Mouse (Mus musculus) T-helper 17 cell (primary cell): ENCODE measurements at regions not wholly inside any gene's neighbourhood (a gene's known extent, or its start where the extent isn't known, plus 50 kb on each side); places are given as distances from the start of the nearest gene placed in this dataset.
"Not testable (repeated sequence)": the region's sequence is repeated elsewhere in the genome, so short reads cannot be mapped to it uniquely, and the experiment has no call there.

ENCODE experiments used
- in situ Hi-C, 2 experiments: fragments of 300-600 bp; cut with MboI, MseI; formaldehyde crosslinking; loops; 1 replicate in 1 of 2; 2 replicates in 1 of 2; pipeline ENCODE4 v1.15.1; 2025; ENCODE audit warnings: high pct_unique_total_duplicates in 2 of 2

DNA sequence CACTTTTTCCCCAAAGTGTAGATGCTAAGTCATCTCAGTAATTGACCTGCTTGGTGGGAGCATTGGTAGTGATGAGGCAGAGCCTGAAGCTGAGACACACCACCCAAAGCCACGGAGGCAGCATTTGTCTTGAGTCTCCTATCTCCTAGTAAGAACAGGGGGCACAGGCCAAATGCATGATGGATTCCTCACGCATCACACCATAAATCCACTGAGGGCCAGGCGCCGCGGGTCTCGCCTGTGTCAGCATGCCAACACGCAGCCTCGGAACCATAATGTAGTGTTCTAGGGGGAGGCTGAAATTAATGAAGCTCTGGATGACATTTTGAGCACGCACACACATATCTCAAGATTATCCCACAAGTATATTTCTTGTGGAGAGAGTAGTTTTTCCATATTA is 521.5 kb downstream of the Bnc2 start:
- in situ Hi-C loops, result no loop called here

DNA sequence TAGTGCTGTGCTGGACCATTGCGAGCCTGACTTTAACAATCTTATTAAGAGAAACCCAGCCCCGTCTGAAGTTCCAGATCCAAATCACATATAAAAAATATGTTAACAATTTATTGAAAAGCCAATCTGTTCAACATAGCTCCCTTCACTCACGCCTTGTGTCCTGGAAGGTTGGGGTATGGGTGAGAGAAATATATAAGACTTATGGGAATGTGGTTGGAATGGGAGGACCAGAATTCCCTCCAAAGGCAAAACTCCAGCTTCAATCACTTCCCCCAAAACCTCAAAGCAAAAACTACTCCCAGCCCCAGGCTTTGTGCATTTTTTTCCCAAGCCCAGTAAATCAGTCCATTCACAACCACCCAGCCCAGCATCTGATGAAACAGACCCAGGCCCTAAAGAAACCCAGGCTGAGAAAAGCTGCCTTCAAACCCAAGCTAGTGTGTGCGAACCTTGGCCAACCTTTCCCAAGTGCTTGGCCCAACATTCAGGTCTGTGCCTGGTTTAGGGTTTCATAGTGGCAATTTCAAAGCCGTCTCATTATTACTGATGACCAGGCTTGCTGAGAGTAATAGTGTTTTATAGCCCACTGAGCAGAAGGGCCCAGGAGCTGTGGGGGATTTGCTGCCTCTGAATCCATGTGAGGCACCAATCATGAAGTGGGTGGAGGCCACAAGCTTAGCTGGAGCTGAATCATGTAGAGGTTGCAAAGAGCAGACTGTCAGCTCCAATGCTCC is 517.0 kb downstream of the Bnc2 start:
- in situ Hi-C loops, result no loop called here

DNA sequence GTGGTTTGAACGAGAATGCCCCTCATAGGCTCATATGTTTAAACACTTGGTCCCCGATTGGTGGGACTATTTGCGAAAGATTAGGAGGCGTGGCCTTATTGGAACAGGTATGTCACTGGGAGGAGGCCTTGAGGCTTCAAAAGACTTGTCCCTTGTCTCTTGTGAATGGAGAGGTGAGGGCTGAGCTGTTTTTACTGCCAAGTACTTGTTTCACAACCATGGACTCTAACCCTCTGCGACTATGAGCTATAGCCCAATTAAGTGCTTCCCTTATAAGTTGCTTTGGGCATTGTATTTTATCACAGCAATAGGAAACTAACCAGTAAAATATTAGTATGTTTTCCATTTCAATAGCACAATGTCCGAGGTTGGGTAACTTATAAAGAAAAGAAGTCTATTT is 511.7 kb downstream of the Bnc2 start:
- in situ Hi-C loops, result no loop called here

DNA sequence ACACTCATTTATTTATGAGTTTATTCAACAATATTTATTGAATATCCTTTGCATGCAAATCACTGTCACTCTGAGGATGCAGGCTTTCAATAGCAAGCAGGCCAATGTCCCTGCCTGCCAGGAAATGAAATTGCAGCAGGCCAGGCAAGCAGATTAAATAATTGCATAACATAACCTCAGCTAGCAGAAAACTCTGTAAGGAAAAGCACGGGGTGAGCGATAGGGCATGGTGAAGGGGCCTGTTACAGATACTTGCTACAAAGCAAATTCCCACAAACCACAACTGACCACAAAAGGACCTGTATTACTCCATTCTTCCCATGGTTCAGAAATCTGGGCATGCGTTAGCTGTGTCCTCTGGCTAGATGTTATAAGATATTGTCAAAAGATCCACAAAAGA is 509.8 kb downstream of the Bnc2 start:
- in situ Hi-C loops, result no loop called here

DNA sequence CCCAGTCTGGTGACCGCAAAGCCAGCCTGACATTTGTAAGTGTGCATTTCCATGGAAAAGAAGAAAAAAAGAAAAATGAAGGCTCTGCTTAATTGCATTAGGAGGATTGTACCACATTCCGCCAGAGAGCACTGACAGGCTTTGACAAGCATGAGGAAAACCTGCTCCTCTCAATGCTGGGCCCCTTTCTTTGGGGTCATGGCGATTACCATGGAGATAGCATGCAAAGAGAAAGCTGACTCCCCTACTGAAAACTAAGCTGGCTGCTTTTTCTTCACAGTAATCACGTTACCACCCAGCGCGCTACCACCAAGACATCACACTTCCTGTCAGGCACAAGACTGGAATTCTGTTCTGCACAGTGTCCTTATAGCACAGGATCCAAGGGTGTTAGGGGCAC is 502.2 kb downstream of the Bnc2 start:
- in situ Hi-C loops, result no loop called here

DNA sequence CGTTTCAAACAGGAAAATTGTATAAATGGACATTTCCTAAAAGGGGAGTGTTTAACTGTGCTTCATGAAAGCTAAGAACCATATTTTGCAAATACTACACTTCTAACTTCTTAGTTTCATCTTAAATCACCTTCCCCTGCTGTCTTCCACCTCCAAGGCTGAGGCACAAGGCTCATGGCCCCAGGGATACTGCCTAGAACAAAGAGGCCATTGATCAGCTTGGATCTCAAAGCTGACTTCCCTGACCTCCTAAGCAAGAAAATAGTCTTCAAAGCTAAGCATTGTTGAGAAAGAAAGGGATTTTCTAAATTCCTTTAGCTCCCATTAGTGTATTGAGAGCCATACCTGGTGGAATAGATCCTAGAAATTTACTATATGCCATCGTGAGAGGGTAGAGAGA is 501.6 kb downstream of the Bnc2 start:
- in situ Hi-C loops, result no loop called here

DNA sequence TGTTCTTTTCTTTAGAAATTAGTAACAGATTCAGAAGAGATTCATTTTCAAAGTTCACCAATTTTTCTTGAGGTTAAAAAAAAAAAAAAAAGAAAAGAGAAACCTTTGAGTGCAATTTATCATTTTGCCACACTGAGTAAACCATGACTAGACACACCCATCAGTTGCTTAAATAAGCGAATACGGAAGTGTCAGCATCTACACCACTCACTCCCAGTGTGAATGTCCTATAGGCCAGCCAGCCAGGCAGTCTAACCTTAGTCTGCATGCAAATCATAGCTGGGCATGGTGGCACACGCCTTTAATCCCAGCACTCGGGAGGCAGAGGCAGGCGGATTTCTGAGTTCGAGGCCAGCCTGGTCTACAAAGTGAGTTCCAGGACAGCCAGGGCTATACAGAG is 498.6 kb downstream of the Bnc2 start:
- in situ Hi-C loops, result not testable (repeated sequence)

DNA sequence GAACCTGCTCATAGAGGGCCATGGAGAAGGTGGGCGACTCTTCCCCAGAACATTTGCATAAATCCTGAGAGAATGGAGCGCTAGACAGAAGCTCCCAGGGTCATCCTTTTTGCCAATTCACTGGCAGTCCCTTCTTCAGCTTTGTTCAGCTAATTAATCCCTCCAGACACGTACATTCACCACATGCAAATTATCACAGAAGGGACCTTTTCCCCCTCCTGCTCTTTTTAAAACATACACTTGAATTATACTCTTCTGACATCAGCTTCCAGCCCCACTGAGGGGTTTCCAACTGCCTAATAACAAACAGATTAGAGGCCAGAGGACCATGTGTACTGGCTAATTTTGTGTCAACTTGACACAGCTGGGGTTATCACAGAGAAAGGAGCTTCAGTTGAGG is 497.2 kb downstream of the Bnc2 start:
- in situ Hi-C loops, result no loop called here

DNA sequence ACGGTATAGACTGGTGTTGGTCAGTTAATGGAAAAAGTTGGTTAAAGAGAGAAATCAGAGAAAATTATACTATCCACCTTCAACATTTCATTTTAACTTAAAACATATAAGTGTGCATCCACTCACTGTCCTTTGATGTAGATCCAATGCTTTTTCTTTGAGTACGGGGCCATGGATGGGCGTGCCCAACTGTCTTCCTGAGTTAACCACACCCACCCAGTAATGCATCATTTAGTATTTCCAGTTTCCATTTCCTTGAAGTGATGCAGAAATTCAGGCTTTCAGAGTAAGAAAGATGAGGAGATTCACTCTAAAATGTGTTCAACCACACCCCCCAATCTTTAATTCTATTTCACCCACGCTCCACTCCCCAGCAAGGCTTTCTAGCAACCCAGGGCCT is 490.6 kb downstream of the Bnc2 start:
- in situ Hi-C loops, result no loop called here

DNA sequence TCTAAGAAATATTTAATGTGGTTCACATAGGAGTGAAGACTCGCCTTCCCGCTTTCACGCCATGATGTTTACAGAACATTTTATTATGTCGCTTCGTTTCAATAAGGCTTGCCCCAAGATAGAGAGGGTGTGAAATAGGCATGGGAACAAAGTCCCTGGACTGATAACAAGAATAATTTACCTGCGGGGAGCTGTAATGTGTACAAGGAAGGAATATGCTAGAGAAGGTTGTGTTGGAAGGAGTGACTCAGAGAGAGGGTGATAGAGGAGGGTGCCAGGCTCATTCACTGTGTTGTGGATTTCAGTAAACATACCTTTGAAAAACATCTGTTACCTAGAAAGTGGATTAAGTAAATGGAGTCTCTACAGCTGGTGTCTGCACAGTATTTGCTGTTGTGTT is 490.2 kb downstream of the Bnc2 start:
- in situ Hi-C loops, result no loop called here

DNA sequence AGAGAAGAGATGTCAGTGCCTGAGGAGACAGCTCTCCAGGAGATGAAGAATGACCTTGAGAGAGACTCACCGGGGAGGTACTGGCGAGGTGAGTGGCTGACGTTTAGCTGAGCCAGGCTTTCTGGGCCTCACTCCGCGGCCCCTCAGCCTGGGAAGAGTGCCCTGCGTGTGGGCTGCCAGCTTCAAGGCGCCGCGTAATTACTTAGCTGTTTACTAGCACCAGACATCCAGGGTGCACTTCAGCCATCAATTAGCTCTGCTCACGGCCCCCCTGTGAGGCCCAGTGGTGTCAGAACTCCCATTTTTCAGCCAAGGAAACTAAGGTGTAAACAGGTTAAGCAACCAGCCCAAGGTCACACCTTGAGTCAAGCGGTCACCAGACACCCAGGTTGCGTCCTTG is 485.8 kb downstream of the Bnc2 start:
- in situ Hi-C loops, result no loop called here

DNA sequence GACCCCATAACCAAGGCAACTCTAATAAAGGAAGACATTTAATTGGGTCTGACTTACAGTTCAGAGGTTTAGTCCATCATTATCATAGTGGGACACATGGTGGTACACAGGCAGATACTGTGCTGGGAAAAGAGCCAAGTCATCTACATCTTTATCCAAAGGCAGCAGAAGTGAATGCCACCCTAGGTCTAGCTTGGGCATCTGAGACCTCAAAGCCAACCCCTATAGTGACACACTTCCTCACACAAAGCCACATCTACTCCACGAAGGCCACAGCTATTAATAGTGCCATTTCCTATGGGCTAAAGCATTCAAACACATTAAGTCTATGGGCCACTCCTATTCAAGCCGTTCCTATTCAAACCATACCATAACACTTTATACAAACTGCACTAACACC is 483.8 kb downstream of the Bnc2 start:
- in situ Hi-C loops, result no loop called here

DNA sequence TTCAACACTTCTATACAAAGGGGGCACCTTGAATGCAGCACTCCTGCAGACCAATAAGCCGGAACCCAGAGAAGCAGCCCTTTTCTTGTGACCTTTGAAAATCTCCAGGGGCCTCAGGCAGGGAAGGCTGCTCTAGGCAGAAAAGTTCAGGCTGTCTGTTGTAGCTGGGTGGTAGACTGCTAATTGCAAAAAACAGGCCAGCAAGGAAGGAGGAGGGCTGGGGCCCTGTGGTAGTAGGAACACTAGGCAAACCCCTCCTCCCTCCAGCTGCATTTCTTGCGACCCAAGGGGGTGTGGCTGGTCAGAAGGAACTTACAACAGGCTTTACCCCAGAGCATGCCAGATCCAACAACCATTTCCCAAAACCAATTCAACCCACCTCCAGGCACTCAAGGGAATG is 482.8 kb downstream of the Bnc2 start:
- in situ Hi-C loops, result no loop called here

DNA sequence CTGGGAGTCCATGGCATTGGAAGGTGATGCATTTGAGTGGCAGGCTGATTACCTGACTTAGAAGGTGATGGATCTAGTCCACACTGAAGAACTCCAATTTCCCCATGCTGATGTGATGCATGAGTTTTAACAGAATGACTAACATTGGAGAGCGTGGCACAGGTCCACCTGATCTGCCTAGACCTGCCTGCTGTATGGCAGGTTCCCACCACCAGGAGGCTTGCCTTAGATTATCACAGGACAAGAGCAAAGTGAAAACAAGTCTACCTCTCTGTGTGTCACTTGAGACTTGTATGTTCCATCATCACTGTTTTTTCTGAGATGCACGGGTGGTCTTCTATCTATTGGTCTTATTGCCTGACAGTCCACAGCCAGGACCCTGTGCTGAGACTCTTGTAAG is 478.3 kb downstream of the Bnc2 start:
- in situ Hi-C loops, result no loop called here

DNA sequence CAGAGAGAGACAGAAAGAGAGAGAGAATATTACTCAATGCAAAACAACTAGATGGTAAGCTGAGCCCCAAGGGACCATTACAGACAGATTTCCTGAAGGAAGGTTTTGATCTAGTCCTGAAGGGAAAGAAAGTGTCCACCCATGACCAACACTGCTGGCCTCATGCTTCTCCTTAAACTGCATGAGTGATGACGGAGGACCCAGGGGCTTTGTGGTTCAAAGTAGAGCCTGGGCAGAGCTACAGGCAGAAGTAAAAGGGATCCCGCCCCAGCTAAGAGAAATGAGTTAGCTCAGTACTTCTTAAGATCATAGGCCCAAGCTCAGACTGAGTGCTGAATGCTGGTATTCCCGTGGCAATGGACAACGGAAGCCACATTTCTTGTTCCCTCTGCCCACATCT is 476.9 kb downstream of the Bnc2 start:
- in situ Hi-C loops, result no loop called here

DNA sequence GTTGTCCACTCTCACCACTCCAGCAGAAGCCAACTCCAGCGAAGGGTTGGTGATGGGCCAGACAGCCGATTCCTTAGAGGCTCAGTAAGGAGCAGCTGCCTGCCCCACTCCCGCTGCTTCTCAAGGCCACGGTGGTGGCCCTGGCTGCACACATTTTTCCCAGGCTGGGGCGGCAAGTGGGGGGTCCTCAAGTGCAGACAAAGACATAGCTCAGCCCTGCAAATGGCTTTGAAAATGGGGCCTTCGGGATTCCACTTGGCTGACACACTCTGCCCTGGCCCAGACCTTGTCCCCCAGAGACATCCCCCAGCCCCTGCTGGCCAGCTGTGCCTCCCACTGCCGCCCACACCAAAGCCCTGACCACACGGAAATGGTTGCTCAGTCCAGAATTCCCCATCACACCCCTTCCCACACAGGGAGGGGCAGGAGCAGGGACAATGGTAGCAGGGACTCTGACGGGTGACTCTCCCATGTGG is 475.9 kb downstream of the Bnc2 start:
- in situ Hi-C loops, result no loop called here

DNA sequence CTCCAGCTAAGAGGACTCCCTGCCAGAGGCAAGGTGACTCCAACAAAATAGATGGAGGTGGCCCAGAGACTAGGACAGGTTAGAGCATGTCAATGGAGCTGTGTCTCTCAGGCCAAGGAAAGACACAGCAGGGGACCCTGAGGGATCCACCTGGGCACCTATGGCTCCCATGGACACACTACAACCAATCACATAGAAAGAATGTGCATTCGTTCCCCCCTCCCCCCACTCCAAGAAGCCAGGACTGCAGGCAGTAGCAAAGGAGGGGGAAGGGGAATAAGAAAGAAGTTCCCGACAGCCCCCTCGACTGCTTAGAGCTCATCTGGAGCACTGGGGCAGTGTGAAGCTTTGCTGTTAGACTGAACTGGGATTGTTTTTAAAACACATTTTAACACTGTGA is 474.1 kb downstream of the Bnc2 start:
- in situ Hi-C loops, result no loop called here

DNA sequence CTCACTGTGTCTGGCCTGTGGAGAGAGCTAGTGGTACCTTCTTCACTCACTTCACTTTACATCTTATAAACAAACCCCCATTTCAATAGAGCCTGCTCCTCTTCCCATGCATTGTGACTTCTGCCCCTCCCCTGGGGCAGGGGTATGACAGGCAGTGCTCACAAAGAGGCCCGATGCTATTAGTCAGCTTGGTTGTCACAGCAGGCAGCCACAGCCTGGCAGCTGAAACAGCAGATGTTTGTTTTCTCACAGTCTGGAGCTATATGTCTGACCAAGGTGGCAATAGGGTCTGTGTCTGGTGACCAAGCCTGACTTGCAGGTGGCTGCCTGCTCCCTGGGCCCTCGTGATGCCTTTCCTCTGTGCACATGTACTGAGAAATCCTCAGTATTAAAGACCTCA is 472.8 kb downstream of the Bnc2 start:
- in situ Hi-C loops, result no loop called here

DNA sequence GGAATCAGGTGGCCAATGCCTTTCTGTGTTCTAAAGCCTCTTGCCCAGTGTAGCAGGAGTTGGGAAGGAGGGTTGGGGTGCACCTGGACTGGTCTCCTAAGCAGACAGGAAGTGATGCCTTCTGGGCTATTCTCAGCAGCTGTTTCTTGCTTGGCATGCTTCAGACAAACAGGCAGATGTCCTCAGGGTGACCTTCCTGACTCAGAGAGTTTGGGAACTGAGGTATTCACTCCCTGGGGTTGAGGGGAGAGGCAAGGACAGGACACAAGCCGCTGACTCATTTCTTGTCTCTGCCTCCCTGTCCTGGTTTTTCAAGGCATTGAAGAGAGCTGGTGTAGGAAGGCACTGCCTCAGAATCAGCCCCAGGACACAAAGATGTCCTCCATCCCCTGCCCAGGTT is 471.4 kb downstream of the Bnc2 start:
- in situ Hi-C loops, result no loop called here

DNA sequence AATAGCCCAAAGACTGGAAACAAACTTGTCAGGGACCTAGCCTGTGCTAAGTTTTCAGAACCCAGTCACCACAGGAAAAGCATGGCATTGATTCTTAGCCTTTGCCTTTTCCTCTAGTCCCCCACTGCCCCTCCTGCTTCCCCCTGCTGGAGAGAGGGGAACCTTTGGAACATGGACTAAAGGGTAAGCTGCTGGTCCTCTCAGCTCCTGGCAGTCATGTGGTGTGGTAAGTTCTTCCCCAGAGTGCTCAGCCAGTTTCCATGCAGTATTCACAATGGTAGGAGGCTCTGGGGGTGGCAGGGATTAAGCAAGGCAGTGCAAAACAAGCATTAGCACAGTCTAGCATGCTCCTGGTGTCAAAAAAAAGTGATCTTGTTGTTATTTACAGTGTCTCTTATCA is 470.3 kb downstream of the Bnc2 start:
- in situ Hi-C loops, result no loop called here

DNA sequence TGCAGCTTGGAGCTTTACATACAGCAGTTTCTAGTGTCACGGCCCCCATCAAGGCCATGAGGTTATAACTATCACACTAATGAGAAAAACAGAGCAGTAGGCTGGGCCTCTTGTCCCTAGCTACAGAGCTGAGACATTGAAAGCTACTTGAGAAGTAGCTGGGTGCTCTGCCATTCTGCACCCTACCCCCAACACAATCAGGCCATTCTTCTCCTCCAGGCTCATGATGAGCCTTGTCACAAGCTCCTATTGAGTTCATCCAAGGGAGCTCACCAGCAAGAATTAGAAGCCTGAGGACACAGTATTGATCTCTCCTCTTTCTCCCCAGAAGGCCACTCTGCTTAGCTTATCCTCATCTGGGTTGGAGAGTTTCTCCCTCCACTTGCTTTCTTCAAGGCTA is 466.9 kb downstream of the Bnc2 start:
- in situ Hi-C loops, result no loop called here

DNA sequence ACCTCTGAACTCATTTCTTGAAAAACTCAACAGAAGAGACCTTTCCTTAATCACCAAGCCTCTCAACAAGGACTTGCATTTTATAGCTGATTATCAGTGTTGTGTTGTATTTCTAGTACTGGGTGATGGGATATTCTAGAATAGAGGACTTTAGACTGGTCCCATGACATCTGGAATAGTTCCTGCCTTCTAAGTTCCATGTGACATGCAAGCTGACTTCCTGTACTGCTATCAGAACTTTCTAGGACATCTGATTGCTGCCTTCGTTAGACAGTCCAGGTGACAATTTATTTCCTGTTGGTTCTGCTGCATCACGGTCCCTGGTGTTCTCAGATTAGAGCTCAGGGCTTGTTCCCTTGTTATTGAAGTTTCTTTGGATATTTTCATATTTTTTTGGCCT is 465.5 kb downstream of the Bnc2 start:
- in situ Hi-C loops, result no loop called here

DNA sequence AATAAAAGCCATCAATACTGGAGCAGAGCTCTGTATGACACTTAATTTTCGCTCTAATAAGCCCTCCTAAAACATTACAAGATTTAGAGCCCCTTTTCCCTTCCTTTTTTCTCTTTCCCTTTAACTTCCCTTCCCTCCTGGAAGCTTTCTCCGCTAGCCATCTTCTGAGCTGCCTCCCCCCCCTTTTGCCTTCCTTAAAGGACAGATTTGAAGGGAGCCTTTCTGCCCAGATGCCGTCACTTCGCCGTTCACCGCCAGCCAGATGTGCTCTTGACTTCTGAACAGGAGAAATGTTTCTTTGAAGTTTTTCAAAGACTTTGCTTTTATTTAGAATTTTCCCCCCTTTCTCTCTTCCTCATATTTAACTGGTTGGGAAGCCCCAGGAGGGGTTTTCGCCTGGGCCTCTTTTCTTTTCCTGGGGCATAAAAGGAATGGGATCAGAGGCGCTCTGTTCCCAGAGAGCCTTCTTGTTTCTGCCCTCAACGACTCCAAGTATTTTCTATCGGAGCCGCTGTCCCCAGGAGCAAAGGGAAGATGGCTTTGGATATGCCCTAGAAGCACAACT is 463.7 kb downstream of the Bnc2 start:
- in situ Hi-C loops, result no loop called here

DNA sequence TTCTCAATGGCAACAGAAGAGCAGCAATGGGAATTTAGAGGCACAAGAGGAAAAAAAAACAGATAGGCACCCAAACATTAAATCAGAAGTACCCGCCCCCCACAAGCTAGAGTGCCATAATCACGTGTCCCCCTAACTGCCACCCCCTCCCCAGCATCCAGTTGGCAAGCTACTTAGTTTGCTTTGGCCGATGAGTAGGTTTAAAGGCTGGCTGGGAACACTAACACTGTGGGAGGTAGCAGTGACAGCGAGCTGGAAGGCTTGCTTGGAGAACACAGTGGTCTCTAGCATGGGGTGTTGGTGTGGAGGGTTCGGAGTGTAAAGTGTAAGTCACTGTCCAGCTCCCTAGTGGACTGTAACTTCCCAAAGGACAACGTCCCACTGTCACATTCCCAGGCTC is 463.1 kb downstream of the Bnc2 start:
- in situ Hi-C loops, result no loop called here
